Mouse (Mus musculus) embryo, embryonic 9.5 days (tissue): ENCODE measurements at regions not wholly inside any gene's neighbourhood (a gene's known extent, or its start where the extent isn't known, plus 50 kb on each side); places are given as distances from the start of the nearest gene placed in this dataset.

Experiments
- DNase-seq: peaks from one replicate; pipeline ENCODE4 v3.0.0-alpha.2; 2017; ENCODE audit errors: extremely low spot score

DNA sequence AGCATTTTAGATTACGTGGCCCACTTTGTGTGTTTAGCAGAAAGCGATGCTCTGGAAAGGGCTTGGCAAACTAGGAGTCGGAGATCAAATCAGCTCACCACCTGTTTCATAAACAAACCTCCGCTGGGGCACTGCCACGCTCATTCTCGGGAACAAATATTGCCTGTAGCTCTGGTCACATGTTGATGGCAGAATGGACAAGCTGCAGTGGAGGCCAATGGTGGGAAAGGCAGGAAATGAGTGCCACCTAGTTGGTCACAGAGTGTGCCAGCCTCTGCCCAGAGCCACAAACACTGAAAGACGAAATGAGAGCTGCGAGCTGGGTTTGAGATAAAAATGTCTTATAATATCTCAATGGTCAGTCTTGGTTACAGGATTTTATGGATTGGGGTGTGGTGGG, 259.2 kb upstream of the Csf3r start:
- DNase-seq, result no peak

DNA sequence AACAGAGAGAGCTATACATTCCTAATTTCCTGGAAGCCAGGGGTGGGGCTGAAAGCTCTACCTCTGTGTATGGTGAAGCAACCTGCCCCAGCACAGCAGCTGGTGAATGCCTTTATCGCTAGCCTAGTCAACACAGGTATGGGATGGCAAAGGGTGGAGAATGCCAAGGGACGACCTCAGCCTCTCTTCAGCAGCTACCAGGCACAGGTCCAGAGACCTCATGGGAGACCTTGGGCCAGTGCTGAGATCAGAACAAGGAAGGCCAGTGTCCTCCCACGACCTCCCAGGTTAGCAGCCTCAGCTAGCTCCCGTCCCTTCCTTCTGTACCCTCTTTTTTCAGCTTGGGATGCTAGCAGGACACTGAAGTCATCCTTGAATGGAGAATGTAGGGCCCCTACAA, 247.2 kb upstream of the Csf3r start:
- no peak for DNase-seq

DNA sequence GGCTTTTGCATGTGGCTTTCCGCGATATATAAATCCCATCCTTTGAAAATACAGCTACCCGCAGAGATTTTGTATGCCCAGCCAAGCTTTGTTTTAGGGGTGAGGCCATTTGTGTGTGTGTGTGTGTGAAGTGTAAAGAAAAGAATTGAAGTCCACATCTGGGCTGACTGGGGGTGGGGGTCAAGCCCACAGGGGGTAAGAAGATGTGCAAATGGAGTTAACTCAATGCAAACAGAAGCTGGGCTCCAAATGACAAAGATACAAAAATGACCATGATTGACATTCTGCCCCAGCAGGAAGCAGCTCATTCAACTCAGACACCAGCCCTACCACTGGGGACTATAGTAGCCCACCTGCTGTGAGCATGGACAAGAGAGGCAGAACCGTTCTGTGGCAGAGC, 244.2 kb upstream of the Csf3r start:
- DNase-seq, result peak; percentile 14

DNA sequence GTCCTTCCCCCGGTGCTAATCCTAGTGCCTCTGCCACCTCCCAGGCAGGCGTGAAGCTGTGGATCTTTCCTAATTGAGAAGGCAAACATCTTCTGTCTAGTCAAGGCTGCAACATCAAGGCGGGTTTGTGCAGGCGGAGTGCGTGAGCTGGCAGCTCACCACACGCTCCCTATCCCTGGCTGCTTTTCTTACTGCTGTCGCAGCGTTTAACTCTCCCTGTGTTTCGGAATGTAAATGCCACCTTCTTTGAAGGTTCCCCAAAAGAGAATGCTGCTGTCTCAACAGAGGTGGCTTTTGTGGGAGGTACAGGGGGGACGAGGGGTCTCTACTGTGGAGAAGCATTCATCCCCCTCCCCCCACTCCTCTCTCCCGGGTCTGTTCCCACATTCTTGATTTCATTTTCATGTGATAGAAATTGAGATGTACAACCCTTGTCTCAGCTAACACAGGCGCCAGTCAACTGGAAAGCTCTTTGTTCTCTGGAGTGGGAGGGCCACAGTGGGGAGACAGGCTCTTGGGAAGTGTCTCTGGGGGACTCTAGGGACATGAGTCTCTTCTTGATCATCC, 243.3 kb upstream of the Csf3r start:
- DNase-seq, result peak; percentile 25

DNA sequence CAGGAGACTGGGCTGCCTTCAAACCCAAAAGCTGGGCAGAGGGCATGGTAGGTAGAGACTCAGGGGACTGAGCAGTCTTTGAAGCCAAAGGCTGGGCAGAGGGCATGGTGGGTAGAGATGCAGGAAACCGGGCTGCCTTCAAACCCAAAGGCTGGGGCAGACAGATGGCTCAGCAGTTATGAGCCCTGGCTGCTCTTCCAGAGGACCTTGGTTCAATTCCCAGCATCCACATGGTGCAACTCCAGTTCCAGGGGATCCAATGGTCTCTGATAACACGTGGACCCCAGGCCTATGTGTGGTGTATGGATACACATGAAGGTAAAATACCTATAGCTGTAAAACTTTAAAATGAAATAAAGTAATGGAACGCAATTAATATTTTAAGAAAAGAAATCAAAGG, 242.0 kb upstream of the Csf3r start:
- no peak for DNase-seq

DNA sequence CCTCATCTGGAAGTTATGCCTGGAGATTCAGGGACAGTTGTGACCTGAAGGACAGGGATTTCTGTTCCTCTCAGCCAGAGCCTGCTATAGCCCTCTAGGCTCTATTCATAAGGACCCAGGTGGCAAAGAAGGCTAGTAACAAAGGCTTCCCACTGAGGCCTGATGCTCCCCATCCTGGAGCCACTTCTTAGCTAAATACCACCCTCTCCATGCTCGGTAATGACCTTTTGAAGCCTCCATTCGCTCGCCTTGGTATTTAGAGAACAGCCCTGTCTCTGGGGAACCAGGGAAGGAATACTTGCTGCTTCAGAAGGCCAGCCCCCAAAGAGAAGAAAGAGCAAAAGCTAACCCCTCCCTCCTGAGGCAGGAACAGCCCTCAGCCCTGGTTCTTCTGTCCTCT, 238.3 kb upstream of the Csf3r start:
- DNase-seq, result no peak

DNA sequence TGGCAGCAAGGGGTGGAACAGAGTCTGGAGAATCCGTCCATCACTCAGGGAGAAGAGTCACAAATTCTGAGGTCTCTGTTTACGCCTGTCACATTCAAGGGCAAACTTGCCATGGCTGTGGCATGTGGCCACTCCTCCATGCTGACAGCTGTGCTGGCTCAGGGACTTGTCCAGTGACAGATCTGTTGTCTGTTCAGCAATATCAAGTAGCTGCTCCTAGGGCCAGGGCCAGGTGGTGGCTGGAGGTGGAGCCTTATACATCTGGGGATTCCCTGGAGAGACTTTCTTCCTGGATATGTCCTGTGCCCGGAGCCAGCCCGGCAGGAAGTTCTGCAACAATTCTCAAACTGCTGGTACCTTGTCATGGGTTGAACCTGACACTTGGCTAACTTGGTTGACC, 229.7 kb upstream of the Csf3r start:
- DNase-seq, result no peak

DNA sequence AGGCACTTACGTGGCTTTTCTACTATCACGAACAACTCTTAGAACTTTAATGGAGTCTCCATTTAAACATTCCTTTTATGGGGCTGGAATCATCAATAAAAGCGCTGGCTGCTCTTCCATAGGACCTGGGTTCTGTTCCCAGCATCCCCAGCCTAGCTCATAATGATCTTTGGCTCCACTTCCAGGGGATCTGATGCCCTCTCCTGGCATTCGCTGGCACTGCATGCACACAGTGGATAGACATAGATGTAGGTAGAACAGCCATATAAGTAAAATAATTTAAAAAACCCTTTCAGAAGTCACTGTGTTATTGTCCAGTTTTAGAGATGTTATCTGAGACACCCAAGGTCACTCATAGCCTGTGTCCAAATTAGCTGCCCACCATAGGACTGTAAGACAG, 216.4 kb upstream of the Csf3r start:
- no peak for DNase-seq

DNA sequence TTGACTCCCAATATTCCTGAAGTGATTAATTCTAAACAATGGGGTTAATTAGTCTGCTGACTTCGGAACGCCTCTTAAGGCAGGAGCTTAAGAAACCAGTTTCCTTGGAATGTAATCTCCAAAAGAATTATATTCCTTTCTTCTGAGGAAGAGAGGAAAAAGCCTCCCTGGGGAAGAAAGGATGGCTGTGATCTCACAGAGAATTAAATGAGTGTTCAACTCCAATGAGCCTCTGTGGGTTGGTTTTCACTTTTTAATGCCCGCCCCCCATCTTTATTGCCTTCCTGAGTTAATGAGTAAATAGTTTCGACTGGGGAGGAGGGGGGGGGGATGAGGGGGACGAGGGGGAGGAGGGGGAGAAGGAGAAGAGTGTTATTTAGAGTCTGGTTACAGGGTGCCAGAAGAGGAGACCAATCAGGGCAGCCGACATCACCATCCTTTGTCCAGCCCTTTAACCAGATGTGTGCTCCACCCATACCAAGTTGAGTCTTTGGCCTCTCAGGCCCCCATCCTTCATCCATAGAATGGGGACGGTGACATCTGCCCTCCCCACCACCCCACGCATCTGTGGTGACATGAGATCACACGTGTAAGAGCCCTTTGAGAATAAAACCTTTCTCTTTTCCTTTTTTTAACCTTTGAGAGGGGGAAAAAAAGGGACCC, 214.8 kb upstream of the Csf3r start:
- peak; percentile 8 for DNase-seq

DNA sequence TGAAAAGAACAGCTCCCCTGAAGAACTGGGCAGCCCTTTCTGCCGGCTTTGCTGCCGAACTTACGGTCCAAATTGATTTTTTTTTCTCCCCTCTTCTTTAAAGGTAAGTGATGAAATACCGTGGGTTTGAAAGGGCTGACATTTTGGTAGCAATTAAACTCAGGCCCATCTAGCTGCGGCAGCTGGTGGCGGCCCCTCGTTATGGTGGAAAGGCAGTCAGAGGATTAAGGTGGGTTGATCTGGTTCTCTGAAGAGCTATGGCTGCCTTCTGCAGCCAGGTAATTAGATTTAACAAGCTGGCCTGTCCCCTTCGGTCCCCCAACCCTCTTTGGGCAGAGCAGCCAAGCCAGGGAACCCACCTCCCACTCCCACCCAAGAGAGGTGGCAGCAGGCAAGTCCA, 214.1 kb upstream of the Csf3r start:
- DNase-seq, result no peak

DNA sequence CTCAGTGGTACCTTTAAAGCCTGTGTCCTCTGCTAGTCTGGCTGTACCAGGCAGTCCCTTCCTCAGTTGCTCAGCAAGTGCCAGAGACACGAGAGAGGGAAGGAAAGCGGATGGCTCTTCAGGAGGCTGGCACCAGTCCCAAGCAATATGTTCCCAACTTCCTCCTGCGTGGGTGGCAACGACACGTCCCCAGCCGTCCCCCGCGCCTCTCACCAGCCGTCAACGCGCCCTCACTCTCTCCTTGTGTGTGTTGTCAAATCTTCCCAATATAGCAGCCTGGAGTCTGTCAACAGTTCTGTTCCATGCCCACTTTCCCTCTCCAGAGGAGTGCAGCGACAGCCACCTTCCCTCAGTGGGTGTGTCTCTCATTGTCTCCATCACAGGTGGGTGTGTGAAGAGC, 210.0 kb upstream of the Csf3r start:
- no peak for DNase-seq

DNA sequence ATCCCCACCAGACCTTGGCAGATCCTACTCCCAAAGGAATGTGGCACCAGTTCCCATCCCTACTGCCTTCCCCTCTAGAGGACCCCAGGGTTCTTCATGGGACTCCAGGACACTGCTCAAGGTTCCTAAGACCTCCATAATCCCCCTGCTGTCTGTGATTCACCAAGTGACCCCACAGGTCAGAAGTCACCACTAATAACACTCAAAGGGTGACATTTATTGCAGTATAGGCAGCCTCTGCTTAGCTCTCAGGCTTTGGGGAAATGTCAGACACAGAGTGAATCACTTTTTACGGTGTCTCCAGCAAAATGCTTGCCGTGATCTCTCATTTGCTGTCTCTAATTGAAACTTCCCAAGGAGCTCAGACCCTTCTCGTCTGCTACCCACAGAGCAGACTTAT, 209.1 kb upstream of the Csf3r start:
- no peak for DNase-seq

DNA sequence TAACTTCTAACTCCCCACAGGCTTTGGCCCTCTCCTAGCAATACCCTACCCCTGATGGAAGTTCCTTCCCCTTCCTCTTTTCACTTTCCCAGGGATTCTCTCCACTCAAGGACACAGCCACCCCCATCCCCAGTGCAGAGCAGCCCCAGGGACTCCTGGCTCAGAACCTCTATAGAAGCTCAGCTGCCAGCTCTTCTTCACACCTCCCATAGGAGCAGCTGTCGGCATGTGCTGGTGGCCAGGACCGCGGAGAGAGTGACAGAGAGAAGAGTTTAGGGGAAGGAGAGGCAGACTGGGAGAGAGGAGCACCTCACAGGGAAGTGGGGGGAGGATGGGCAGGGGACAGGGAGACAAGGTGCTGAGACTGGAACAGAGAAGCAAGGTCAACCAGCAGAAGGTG, 199.8 kb upstream of the Csf3r start:
- DNase-seq, result no peak

DNA sequence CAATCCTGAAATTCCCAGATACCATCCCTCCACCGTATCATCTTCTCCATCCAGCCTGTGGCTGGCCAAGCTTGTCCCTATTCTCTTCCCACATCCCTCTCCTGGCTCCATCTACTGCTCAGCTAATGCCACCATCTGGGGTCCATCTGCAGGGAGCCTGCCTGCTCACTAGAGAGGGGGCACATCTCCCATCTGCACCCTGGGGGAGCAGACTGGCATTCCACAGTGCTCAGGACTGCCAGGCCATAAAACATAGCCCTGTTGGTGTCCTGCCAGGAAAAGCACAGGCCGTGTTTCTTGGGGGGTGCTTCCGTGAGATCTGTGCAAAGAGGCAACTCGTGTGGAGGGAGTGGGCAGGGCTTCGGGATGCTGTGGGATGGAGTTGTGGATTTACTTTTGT, 197.9 kb upstream of the Csf3r start:
- no peak for DNase-seq

DNA sequence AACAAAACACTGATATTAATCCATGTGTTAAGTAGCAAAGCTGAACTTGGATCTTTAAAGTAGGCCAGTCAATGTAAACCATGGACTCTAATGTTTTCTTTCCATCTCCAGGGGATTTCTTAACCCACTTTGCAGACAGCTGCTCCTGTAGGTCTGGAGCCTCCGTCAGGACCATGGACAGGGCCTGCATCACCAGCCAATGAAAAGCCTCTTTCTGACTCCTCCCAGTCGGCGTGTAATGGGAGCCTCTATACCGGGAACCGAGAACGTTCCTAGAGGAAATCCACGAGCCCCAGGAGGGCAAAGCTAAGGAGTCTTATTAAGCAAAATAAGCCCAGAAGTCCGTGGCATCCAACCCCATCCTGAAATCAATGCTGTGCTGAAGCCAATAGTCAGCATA, 189.1 kb upstream of the Csf3r start:
- DNase-seq, result peak; percentile 79

DNA sequence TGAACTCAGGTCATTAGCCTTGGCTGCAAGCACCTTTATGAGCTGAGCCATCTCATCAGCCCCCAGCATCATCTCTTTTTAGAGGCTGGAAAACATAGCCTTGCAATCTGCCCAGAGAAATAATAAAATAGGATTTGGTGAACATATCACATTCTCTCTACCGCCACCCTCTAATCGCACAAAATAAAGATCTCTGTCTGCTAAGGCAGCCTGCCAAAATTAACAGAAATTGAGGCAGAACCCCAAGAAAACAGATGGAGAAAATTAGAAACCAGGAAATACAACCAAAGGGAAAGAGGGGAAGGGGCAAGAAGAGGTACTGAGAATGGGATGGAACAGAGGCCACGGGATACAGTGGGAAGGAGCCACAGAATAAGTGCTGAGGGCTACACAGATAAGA, 176.8 kb upstream of the Csf3r start:
- no peak for DNase-seq

DNA sequence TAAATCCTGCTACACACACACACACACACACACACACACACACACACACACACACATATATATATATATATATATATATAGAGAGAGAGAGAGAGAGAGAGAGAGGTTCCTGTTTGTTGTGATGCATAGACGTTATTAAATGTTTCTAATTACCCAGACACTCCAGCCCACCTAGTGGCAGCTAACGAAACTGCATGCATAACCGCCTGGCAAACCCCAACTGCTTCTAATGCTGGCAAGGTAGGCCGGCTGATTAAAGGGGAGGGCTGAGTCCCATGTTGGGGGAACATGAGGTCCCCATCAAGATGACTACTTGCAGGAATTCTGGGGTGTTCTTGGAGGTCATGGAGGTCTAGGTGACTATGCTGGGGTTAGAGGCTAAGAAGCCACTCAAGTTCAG, 174.1 kb upstream of the Csf3r start:
- peak; percentile 55 for DNase-seq

DNA sequence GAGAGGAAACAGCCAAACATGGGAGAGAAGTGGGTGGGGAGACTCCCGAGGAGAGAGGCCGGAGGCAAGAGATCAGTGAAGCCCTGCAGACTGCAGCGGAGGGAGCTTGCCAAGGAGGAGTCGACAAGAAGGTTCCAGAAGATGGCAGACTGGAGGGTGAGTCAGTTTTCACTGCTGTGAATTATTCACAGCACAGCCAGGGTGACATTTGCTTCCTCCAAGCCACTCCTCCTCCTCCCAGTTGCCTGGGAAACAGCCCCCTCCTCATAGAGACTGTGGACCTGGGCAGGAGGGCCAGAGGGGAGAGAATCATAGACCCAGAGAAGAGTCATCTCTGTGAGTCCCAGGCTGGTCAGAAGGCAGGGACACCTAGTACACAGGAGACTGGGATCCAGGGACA, 171.8 kb upstream of the Csf3r start:
- DNase-seq, result no peak

DNA sequence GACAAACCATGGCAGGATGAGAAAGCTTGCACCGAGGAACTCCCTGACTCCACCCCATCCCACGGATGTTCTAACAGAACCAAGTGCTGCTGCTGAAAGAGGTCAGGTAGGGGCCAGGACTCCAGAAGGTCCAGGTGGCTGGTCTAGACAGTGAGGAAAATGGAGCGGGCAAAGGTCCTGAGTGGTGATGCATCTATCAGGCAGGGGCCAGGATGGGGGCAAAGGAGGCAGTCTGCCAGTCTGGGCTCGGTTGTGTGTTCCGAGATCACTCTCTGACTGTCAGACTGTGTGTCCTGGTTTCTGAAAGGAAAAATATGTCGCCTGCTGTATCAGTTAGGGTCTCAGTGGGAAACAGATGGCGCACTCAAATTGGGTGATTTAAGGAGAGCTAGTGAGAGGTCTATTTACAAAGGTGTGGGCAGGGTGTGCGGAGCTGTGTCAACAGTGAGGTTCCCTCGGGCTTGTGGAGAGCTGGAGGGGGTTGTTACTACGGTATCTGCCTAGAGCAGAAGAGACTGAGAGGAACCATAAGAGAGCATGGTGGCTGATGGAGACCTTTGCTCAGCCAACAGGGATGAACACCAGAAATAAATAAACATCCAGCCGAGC, 168.3 kb upstream of the Csf3r start:
- no peak for DNase-seq

DNA sequence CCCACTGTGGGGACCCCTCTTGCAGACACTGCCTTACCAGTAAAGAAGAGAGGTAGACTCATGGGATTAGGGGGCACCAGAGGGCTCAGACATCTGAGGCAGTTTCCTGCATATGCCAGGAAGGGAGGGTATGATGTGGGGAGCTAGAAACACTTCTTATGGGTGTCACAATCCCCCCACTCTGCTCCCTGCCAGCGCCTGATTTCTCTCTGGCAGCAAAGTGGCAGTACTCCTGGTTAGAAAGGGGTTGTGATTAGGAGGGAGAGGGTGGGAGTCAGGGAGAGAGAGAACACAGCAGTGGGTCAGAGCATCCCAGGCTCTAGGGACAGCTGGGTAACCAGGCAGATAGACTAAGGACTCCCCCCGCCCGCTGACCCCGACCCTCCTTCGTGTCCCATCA, 167.6 kb upstream of the Csf3r start:
- no peak for DNase-seq

DNA sequence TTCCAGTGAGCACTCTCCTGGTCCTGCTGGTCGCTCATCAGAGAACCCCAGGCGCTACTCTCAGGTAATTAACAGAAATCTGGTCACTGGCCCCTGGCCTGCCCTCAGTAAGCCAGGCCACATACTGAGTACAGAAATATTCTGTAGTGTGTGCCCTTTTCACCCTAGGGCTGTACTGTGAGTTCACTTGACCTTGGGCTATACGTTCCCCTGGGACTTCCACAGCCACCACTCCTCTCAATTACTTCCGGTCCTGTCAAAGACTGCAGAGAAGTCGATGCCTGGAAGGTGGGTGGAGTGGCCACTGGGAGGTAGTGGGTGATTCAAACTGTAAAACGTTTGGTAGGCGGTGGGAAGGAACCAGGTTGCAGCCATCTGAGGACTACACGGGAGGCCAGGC, 159.3 kb upstream of the Csf3r start:
- no peak for DNase-seq

DNA sequence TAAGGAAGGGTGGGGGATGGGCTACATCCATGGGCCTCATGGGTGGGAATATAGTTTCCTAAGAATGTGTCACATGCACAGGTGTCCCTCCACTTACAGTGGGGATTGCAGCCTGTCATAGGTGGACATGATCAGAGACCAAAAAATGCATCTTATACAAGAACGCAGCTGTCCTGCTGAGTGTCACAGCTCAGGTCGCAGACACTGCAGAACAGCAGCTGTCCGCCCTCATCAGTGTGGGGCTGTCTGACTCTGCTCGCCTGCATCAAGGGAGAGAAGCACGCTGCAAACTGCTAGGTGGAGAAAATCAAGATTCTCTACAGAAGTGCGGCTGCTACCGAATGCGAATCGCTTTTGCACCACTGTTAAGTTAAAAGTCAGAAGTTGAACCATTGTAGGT, 158.6 kb upstream of the Csf3r start:
- no peak for DNase-seq

DNA sequence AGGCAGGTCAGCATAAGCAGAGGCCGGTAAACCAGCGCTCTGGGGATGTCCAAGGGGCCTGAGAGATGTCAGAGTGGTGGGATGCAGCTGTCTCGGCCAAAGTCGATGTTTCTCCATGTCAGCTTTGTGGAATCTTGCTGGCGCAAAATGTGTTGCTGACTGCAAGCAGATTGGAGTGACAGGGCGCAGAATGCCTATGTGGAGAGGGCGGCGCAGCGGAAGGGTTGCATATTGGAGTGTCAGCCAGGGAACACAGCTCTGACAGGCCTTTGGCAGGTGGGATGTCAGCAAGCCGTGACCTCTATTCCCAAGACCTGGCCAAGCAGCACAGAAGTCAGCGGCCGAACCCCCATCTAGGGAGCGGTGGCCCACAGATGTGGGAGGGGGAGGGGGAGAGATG, 153.1 kb upstream of the Csf3r start:
- no peak for DNase-seq

DNA sequence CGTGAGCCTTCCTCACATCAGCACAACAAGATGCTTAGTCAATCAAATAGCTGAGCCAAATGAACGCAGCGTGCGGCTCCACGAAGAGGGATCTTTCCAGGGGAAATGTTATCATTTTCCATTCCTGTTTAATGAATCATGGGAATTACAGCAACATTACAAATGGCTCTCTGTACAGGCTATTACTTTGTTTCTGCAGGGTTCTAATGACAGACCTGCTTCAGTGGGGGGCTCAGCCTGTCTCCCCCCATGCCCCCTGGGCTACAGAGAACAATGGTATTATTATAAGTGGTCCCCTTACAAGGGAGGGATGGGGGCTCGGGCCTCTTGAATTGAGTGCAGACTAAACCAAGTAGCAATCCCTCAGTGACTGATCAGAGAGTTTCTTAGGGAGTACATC, 144.3 kb upstream of the Csf3r start:
- no peak for DNase-seq
